Mouse (Mus musculus) embryonic fibroblast, embryonic 13.5 days (primary cell): Measurements from ENCODE around the gene Lyrm4.

Experiments used
- CTCF ChIP-seq: IDR thresholded peaks from 2 replicates; pipeline ENCODE4 v1.5.1; 2011; ENCODE audit warnings: mild to moderate bottlenecking, control low read depth, low read length, moderate library complexity, borderline replicate concordance; ENCODE audit not compliant: insufficient read depth
- POLR2A ChIP-seq: IDR thresholded peaks from 2 replicates; pipeline ENCODE4 v1.6.1; 2011; ENCODE audit warnings: low read depth, mild to moderate bottlenecking, control low read depth, low read length, moderate library complexity

- no peak for TF ChIP-seq POLR2A
- TF ChIP-seq CTCF: no peak
Observed at GRCm38 (mm10) chr13:36015636-36016035, 101.7 kb downstream of the Lyrm4 start.
